Mouse (Mus musculus) liver, embryonic 11.5 days (tissue): ENCODE data around the gene Nav2. TPM values are rescaled to one million over a fixed set of nuclear protein-coding genes. Genes with fewer than 3 reads are reported as not detected.

Source experiments
- ATAC-seq: fragments of 200-750 bp; cut with Nextera tagmentation; replicated peaks from 2 replicates; pipeline ENCODE4 v1.8.0; 2017; ENCODE audit warnings: moderate number of reproducible peaks, mild to moderate bottlenecking, moderate TSS enrichment, moderate library complexity; ENCODE audit not compliant: low FRiP score
- DNase-seq: peaks from one replicate; pipeline ENCODE4 v3.0.0-alpha.2; 2017; ENCODE audit warnings: low spot score
- H3K27ac ChIP-seq: fragments of 300-500 bp; sonication (generic); 2 replicates; pipeline ENCODE4 v1.5.1; 2014; ENCODE audit warnings: mild to moderate bottlenecking, low read depth, low read length, control low read depth
- H3K27me3 ChIP-seq: fragments of 300-500 bp; sonication (generic); replicated peaks from 2 replicates; pipeline ENCODE4 v1.6.1; 2014; ENCODE audit warnings: low read length, mixed read lengths; ENCODE audit not compliant: control insufficient read depth, insufficient read depth
- H3K36me3 ChIP-seq: fragments of 300-500 bp; sonication (generic); 2 replicates; pipeline ENCODE4 v1.6.1; 2014; ENCODE audit warnings: mild to moderate bottlenecking, low read length, moderate library complexity, mixed read lengths; ENCODE audit not compliant: control insufficient read depth, insufficient read depth
- H3K4me1 ChIP-seq: fragments of 300-500 bp; sonication (generic); replicated peaks from 2 replicates; pipeline ENCODE4 v1.6.1; 2014; ENCODE audit warnings: low read length, mixed read lengths; ENCODE audit not compliant: control insufficient read depth, insufficient read depth
- H3K4me2 ChIP-seq: fragments of 300-500 bp; sonication (generic); 2 replicates; pipeline ENCODE4 v1.6.1; 2014; ENCODE audit warnings: mild to moderate bottlenecking, control low read depth, moderate library complexity
- H3K4me3 ChIP-seq: fragments of 300-500 bp; sonication (generic); 2 replicates; pipeline ENCODE4 v1.5.1; 2014; ENCODE audit warnings: low read depth, low read length, control low read depth
- H3K9ac ChIP-seq: fragments of 300-500 bp; sonication (generic); 2 replicates; pipeline ENCODE4 v1.6.1; 2014; ENCODE audit warnings: low read depth, low read length, control low read depth
- H3K9me3 ChIP-seq: fragments of 300-500 bp; sonication (generic); 2 replicates; pipeline ENCODE4 v1.6.1; 2016; ENCODE audit warnings: low read length, inconsistent platforms, mixed read lengths; ENCODE audit not compliant: control insufficient read depth
- WGBS: fragments of 180-500 bp; shearing (Covaris S2); extraction: QIAGEN DNeasy Blood & Tissue Kit; methylation state at CpG from one replicate; pipeline ENCODE4 v1.1.7; 2014; 5-methylcytosine and 5-hydroxymethylcytosine counted together
- polyA plus RNA-seq: library from polyadenylated mRNA; unstranded; fragments of >200 nt; fragmentation: Nextera tagmentation; extraction: Ambion mirVana; gene quantifications from 2 replicates; pipeline ENCODE4 v1.2.1, GENCODE M21; 2014

Nav2 gene
- polyA plus RNA-seq, 1 experiment from 2014 or later = 6.2 TPM

- DNase-seq = no peak
- no peaks in the 10 kb centered on the region for H3K9me3 ChIP-seq
- no peak overlapping the region for H3K9ac ChIP-seq
- H3K4me2 ChIP-seq = no peak overlapping the region
- H3K27ac ChIP-seq = peak overlapping the region; percentile 72; the same call in 1 of the 2 replicates
- H3K36me3 ChIP-seq = no peaks in the 10 kb centered on the region
- no peak overlapping the region for H3K4me3 ChIP-seq
- ATAC-seq = no peak
- H3K4me1 ChIP-seq = peaks cover 16% of the 10 kb centered on the region
- 39% methylated on average over 2 of the region's 3 CpGs for WGBS
- H3K27me3 ChIP-seq = no peaks in the 10 kb centered on the region
Observed at GRCm38 (mm10) chr7:49505024-49505423, 596.5 kb downstream of the Nav2 start.

- Histone ChIP-seq H3K27ac (peak overlapping the region; percentile 72; the same call in 1 of the 2 replicates), H3K4me3 (no peak overlapping the region), H3K4me2 (peak overlapping the region; percentile 21), H3K9ac (no peak overlapping the region), H3K27me3 (no peaks in the 10 kb centered on the region), H3K36me3 (no peaks in the 10 kb centered on the region), H3K4me1 (peaks cover 16% of the 10 kb centered on the region), H3K9me3 (no peaks in the 10 kb centered on the region)
- ATAC-seq (peak; percentile 74), DNase-seq (no peak)
- WGBS = 73% methylated on average over 12 of the region's 12 CpGs
Observed at GRCm38 (mm10) chr7:49506085-49506820, 597.7 kb downstream of the Nav2 start.

GRCm38 (mm10) chr7:49507943-49508506 is 599.5 kb downstream of the Nav2 start:
- Histone ChIP-seq H3K4me1 (peaks cover 16% of the 10 kb centered on the region), H3K4me2 (no peak overlapping the region), H3K9ac (no peak overlapping the region), H3K9me3 (no peaks in the 10 kb centered on the region), H3K27me3 (no peaks in the 10 kb centered on the region), H3K4me3 (no peak overlapping the region), H3K27ac (no peak overlapping the region), H3K36me3 (no peaks in the 10 kb centered on the region)
- no peak for ATAC-seq
- 71% methylated on average over 7 of the region's 7 CpGs for WGBS
- DNase-seq = no peak

- Histone ChIP-seq H3K27me3 (no peaks in the 10 kb centered on the region), H3K4me2 (no peak overlapping the region), H3K4me3 (no peak overlapping the region), H3K4me1 (peaks cover 3% of the 10 kb centered on the region; the same call in 1 of the 2 replicates), H3K9ac (no peak overlapping the region), H3K27ac (no peak overlapping the region), H3K9me3 (no peaks in the 10 kb centered on the region), H3K36me3 (no peaks in the 10 kb centered on the region)
- no peak for DNase-seq
- 55% methylated on average over 7 of the region's 7 CpGs for WGBS
- no peak for ATAC-seq
Observed at GRCm38 (mm10) chr7:49511820-49512453, 603.4 kb downstream of the Nav2 start.

- Histone ChIP-seq H3K27ac (no peak overlapping the region), H3K9me3 (no peaks in the 10 kb centered on the region), H3K4me1 (peaks cover under 1% of the 10 kb centered on the region; the same call in 1 of the 2 replicates), H3K9ac (no peak overlapping the region), H3K4me2 (no peak overlapping the region), H3K36me3 (no peaks in the 10 kb centered on the region), H3K4me3 (no peak overlapping the region), H3K27me3 (no peaks in the 10 kb centered on the region)
- ATAC-seq = no peak
- no peak for DNase-seq
- WGBS = 73% methylated on average over 6 of the region's 6 CpGs
Observed at GRCm38 (mm10) chr7:49513763-49514437, 605.4 kb downstream of the Nav2 start.

GRCm38 (mm10) chr7:49515012-49515411 is 606.5 kb downstream of the Nav2 start:
- H3K9me3 ChIP-seq = no peaks in the 10 kb centered on the region
- no peak overlapping the region for H3K4me3 ChIP-seq
- no peak for DNase-seq
- no peaks in the 10 kb centered on the region; the same call in 1 of the 2 replicates for H3K4me1 ChIP-seq
- no peaks in the 10 kb centered on the region for H3K27me3 ChIP-seq
- no peak overlapping the region for H3K4me2 ChIP-seq
- no peak overlapping the region for H3K27ac ChIP-seq
- 79% methylated on average over 2 of the region's 2 CpGs for WGBS
- no peak overlapping the region for H3K9ac ChIP-seq
- no peak for ATAC-seq
- H3K36me3 ChIP-seq = no peaks in the 10 kb centered on the region

- ATAC-seq (no peak), DNase-seq (no peak)
- Histone ChIP-seq H3K4me2 (no peak overlapping the region), H3K4me1 (peaks cover 15% of the 10 kb centered on the region), H3K9ac (no peak overlapping the region), H3K9me3 (no peaks in the 10 kb centered on the region), H3K4me3 (no peak overlapping the region), H3K36me3 (no peaks in the 10 kb centered on the region), H3K27ac (no peak overlapping the region), H3K27me3 (no peaks in the 10 kb centered on the region; the same call in 1 of the 2 replicates)
- WGBS = 61% methylated on average over 2 of the region's 2 CpGs
Observed at GRCm38 (mm10) chr7:49520504-49520903, 612.0 kb downstream of the Nav2 start.

- Histone ChIP-seq H3K4me3 (no peak overlapping the region), H3K36me3 (no peaks in the 10 kb centered on the region), H3K4me2 (no peak overlapping the region), H3K27me3 (no peaks in the 10 kb centered on the region; the same call in 1 of the 2 replicates), H3K9ac (no peak overlapping the region), H3K9me3 (no peaks in the 10 kb centered on the region), H3K27ac (no peak overlapping the region), H3K4me1 (peaks cover 15% of the 10 kb centered on the region)
- ATAC-seq (no peak), DNase-seq (no peak)
- 19% methylated on average over 4 of the region's 4 CpGs for WGBS
Observed at GRCm38 (mm10) chr7:49521349-49521748, 612.8 kb downstream of the Nav2 start.
